Mouse (Mus musculus): Measurements from ENCODE around the gene Nupl2. TPM values are rescaled to one million over a fixed set of nuclear protein-coding genes. Genes with fewer than 3 reads are reported as not detected.

Nupl2 gene
- polyA plus RNA-seq, 1 experiment: 16.2 TPM

DNA sequence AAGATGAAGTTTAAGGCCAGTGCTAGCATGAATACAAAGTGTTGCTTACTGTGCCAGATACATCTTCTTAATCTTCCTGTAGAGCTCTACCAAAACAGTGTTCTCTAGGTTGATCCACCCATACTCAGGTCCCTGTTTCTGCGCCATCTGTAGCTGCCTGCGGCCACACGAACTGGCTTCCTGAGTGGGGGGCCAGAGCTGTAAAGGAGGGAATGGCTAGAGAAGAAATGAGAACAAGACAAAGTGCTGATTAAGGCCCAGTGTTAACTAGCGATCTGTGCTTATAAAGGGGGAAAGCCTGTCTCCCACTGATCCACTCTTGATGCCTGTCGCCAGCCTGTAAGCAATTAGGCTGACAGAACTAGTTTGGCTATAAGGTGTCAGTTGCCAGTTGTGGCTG is 38.5 kb downstream of the Nupl2 start:
- H3K27ac ChIP-seq (ENCODE audit: insufficient read depth, low read length): no peak overlapping the region
- H3K4me3 ChIP-seq (ENCODE audit: insufficient read depth, low read length): no peak overlapping the region
- H3K4me1 ChIP-seq (ENCODE audit: control insufficient read depth, insufficient read depth, low read length): no peaks in the 10 kb centered on the region
- TF ChIP-seq CTCF (IDR thresholded peaks at IDR 0.05; ENCODE audit: borderline replicate concordance, insufficient read depth, low read length): no peak
- TF ChIP-seq POLR2A (IDR thresholded peaks at IDR 0.05; ENCODE audit: low read depth, low read length): no peak

DNA sequence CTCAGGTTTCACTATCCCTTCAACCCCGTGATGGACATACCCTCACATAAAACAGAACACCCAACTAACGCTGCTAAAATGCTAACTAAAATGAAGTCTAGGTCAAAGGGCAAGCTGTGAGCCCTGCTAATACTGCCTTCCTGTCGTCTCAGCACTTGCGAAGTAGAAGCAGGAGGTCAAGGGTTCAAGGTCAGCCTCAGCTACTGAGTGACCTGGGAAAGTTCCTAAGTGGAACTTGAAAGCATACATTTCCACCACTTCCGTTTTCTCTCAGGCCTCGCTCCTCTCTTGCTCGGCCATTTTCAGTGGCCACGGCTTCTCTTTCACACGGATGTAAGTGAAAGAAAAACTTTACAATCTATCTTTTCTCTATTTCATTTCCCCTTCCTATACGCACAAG is 43.2 kb downstream of the Nupl2 start:
- H3K4me1 ChIP-seq (ENCODE audit: control insufficient read depth, insufficient read depth, low read length): no peaks in the 10 kb centered on the region
- no peak overlapping the region for H3K27ac ChIP-seq (ENCODE audit: insufficient read depth, low read length)
- no peak overlapping the region for H3K4me3 ChIP-seq (ENCODE audit: insufficient read depth, low read length)
- TF ChIP-seq CTCF (IDR thresholded peaks at IDR 0.05; ENCODE audit: borderline replicate concordance, insufficient read depth, low read length): no peak
- TF ChIP-seq POLR2A (IDR thresholded peaks at IDR 0.05; ENCODE audit: low read depth, low read length): no peak

DNA sequence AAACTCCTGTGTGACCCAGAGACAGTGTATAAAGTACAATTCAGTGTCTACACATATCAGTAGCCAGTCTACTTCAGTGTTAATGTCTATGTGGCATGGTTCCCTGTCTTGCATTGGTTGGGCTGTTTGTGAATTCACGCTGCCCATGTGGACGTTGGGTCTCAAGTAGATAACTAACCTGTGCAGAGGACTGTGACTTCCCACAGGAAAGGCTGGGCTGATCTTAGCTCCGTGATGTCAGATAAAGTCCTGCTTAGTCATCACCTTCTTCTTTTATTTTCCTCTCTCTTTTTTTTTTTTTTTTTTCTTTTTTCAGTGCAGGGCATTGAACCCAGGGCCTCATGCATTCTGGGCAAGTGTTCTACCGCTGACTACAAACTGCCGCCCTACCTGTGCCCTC is 43.7 kb downstream of the Nupl2 start:
- TF ChIP-seq CTCF (IDR thresholded peaks at IDR 0.05; ENCODE audit: borderline replicate concordance, insufficient read depth, low read length) (no peak), POLR2A (IDR thresholded peaks at IDR 0.05; ENCODE audit: low read depth, low read length) (no peak)
- Histone ChIP-seq H3K4me1 (ENCODE audit: control insufficient read depth, insufficient read depth, low read length) (no peaks in the 10 kb centered on the region), H3K4me3 (ENCODE audit: insufficient read depth, low read length) (no peak overlapping the region), H3K27ac (ENCODE audit: insufficient read depth, low read length) (no peak overlapping the region)

DNA sequence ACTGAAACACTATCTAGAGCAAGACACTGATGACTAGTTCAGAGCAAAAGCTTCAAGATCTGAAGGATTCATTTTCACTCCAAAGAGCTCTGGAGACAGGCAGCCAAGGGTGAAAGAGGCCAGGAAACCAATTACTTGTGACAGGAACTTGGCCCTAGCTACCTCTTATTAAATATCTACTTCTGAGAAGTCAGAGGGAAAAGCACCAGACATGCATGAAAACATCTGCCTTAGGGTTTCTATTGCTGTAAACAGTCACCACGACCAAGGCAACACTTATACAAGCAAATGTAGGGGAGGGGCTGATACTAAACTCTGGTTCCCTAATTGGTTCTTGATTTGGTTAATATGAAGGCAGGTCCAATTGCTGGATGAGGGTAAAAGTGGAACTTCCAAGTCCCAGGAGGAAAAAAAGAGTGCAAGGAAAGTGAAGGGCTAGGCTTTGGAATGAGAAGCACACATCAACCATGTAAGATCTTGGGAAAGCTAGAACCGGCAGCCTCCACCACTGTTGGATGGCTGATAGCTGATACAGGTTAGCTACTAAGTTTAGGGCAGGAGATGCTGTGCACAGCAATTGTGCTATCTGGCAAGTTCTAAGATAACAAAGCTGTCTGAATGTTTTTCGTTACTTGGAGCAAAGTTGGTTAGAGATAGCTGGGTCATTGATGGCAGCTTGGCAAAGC is 49.2 kb downstream of the Nupl2 start:
- Histone ChIP-seq H3K27ac (ENCODE audit: insufficient read depth, low read length) (no peak overlapping the region), H3K4me3 (ENCODE audit: insufficient read depth, low read length) (no peak overlapping the region), H3K4me1 (ENCODE audit: control insufficient read depth, insufficient read depth, low read length) (no peaks in the 10 kb centered on the region)
- no peak for TF ChIP-seq POLR2A (IDR thresholded peaks at IDR 0.05; ENCODE audit: low read depth, low read length)
- TF ChIP-seq CTCF (IDR thresholded peaks at IDR 0.05; ENCODE audit: borderline replicate concordance, insufficient read depth, low read length): no peak

DNA sequence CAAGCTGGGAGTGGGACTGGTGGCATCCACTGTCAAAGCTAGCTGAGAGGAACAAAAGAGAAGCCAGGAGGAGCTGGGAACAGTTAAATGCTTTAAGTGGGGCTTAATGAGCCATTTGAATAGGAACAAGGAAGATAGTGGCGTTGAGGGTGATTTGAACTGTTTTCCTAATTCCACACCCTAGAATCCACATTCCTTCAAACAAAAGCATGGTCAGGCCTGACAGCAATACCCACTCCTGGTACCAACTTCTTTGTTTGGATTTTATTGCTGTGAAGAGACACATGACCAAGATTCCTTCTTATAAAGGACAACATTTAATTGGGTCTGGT is 49.8 kb downstream of the Nupl2 start:
- Histone ChIP-seq H3K4me3 (ENCODE audit: insufficient read depth, low read length) (no peak overlapping the region), H3K4me1 (ENCODE audit: control insufficient read depth, insufficient read depth, low read length) (no peaks in the 10 kb centered on the region), H3K27ac (ENCODE audit: insufficient read depth, low read length) (no peak overlapping the region)
- TF ChIP-seq POLR2A (IDR thresholded peaks at IDR 0.05; ENCODE audit: low read depth, low read length) (no peak), CTCF (IDR thresholded peaks at IDR 0.05; ENCODE audit: borderline replicate concordance, insufficient read depth, low read length) (no peak)

DNA sequence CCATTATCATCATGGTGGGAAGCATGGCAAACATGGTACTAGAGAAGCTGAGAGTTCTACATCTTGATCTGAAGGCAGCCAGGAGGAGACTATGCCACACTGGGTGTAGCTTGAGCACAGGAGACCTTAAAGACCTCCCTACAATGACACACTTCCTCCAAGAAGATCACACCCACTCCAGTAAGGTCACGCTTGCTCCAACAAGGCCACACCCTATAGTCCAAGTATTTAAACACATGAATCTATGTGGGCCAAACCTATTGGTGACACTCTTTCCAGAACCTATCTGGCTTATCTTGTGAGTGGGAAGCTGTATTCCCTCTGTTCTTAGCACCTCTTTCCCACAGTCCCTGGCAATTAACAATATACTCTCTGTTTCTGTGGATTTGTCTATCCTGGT is 50.1 kb downstream of the Nupl2 start:
- TF ChIP-seq POLR2A (IDR thresholded peaks at IDR 0.05; ENCODE audit: low read depth, low read length) (no peak), CTCF (IDR thresholded peaks at IDR 0.05; ENCODE audit: borderline replicate concordance, insufficient read depth, low read length) (no peak)
- Histone ChIP-seq H3K4me1 (ENCODE audit: control insufficient read depth, insufficient read depth, low read length) (no peaks in the 10 kb centered on the region), H3K27ac (ENCODE audit: insufficient read depth, low read length) (no peak overlapping the region), H3K4me3 (ENCODE audit: insufficient read depth, low read length) (no peak overlapping the region)

Other genes with a start within 250 kb of the Nupl2 start
- gene Fam126a, start 134.3 kb upstream of the Nupl2 start, polyA plus RNA-seq (2011; ENCODE audit: insufficient read length, low read depth, missing spikeins): 38.2 and 47.7 TPM in 2 replicates
- gene Klhl7, start 64.4 kb upstream of the Nupl2 start, polyA plus RNA-seq (2011; ENCODE audit: insufficient read length, low read depth, missing spikeins): 20.1 and 27.8 TPM in 2 replicates
- gene Kcnh2, start 186.6 kb downstream of the Nupl2 start, polyA plus RNA-seq (2011; ENCODE audit: insufficient read length, low read depth, missing spikeins): 2.2 and 2.9 TPM in 2 replicates
- gene Nos3, start 199.8 kb downstream of the Nupl2 start, polyA plus RNA-seq (2011; ENCODE audit: insufficient read length, low read depth, missing spikeins): 0.12 TPM in 1 of 2 replicates, not detected in the other
- gene Atg9b, start 227.2 kb downstream of the Nupl2 start, polyA plus RNA-seq (2011; ENCODE audit: insufficient read length, low read depth, missing spikeins): 0.39 and 1.0 TPM in 2 replicates
- 10.6 and 11.7 TPM in 2 replicates for gene Abcb8, start 228.7 kb downstream of the Nupl2 start, polyA plus RNA-seq (2011; ENCODE audit: insufficient read length, low read depth, missing spikeins)
- gene Asic3, start 248.4 kb downstream of the Nupl2 start, polyA plus RNA-seq (2011; ENCODE audit: insufficient read length, low read depth, missing spikeins): 2.3 and 3.5 TPM in 2 replicates

Data from embryonic fibroblast, embryonic 13.5 days (primary cell).